Mouse (Mus musculus) hindbrain, embryonic 14.5 days (tissue): ENCODE data around the gene Pacsin1. TPM values are rescaled to one million over a fixed set of nuclear protein-coding genes. Genes with fewer than 3 reads are reported as not detected.
A peak's percentile ranks its signal among the peaks of the same experiment; 100 is the strongest.

Experiments used
- ATAC-seq: fragments of 200-750 bp; cut with Nextera tagmentation; 2 replicates; pipeline ENCODE4 v1.8.0; 2017; ENCODE audit warnings: moderate number of reproducible peaks, mild to moderate bottlenecking, moderate TSS enrichment, moderate library complexity; ENCODE audit not compliant: low FRiP score
- DNase-seq: peaks from one replicate; pipeline ENCODE4 v3.0.0-alpha.2; 2015; ENCODE audit warnings: low spot score
- H3K27ac ChIP-seq: fragments of 300-500 bp; sonication (generic); 2 replicates; pipeline ENCODE4 v1.5.1; 2014; ENCODE audit warnings: mild to moderate bottlenecking, moderate library complexity
- H3K27me3 ChIP-seq: fragments of 300-500 bp; sonication (generic); 2 replicates; pipeline ENCODE4 v1.6.1; 2014; ENCODE audit warnings: mild to moderate bottlenecking, low read length, mixed read lengths; ENCODE audit not compliant: control insufficient read depth, insufficient read depth
- H3K36me3 ChIP-seq: fragments of 300-500 bp; sonication (generic); replicated peaks from 2 replicates; pipeline ENCODE4 v1.6.1; 2014; ENCODE audit not compliant: control insufficient read depth, insufficient read depth
- H3K4me1 ChIP-seq: fragments of 300-500 bp; sonication (generic); replicated peaks from 2 replicates; pipeline ENCODE4 v1.6.1; 2014; ENCODE audit warnings: antibody characterized with exemption, low read length, mixed read lengths; ENCODE audit not compliant: control insufficient read depth, insufficient read depth
- H3K4me2 ChIP-seq: fragments of 300-500 bp; sonication (generic); replicated peaks from 2 replicates; pipeline ENCODE4 v1.6.1; 2014; ENCODE audit warnings: mild to moderate bottlenecking, moderate library complexity
- H3K4me3 ChIP-seq: fragments of 300-500 bp; sonication (generic); replicated peaks from 2 replicates; pipeline ENCODE4 v1.5.1; 2014; ENCODE audit warnings: mild to moderate bottlenecking, low read length
- H3K9ac ChIP-seq: fragments of 300-500 bp; sonication (generic); 2 replicates; pipeline ENCODE4 v1.6.1; 2014
- H3K9me3 ChIP-seq: fragments of 300-500 bp; sonication (generic); 2 replicates; pipeline ENCODE4 v1.6.1; 2016; ENCODE audit warnings: low read length; ENCODE audit not compliant: control insufficient read depth
- WGBS: fragments of 180-500 bp; shearing (Covaris S2); extraction: QIAGEN DNeasy Blood & Tissue Kit; methylation state at CpG from one replicate; pipeline ENCODE4 v1.1.7; 2014; 5-methylcytosine and 5-hydroxymethylcytosine counted together
- polyA plus RNA-seq: library from polyadenylated mRNA; unstranded; fragments of >200 nt; fragmentation: Nextera tagmentation; extraction: Ambion mirVana; gene quantifications from 2 replicates; pipeline ENCODE4 v1.2.1, GENCODE M21; 2014

Gene Pacsin1
- polyA plus RNA-seq, result 44.5 and 51.7 TPM in 2 replicates

GRCm38 (mm10) chr17:27655089-27656010, at the start of gene Pacsin1:
Pacsin1 (plus strand) TSS chr17:27655509.
- 1% methylated on average over 46 of the region's 65 CpGs for WGBS
- Histone ChIP-seq H3K9ac (peak within 1 kb of the TSS; percentile 82), H3K9me3 (no peaks in the 10 kb centered on the region), H3K4me3 (peak within 1 kb of the TSS; percentile 75), H3K4me1 (peaks cover 10% of the 10 kb centered on the region; the same call in 1 of the 2 replicates), H3K27me3 (no peaks in the 10 kb centered on the region), H3K4me2 (peak within 1 kb of the TSS; percentile 83), H3K36me3 (no peaks in the 10 kb centered on the region), H3K27ac (peak within 1 kb of the TSS; percentile 62)
- DNase-seq, result peak; percentile 78
- peak; percentile 85 for ATAC-seq

- Histone ChIP-seq H3K4me3 (no peak overlapping the region), H3K4me2 (no peak overlapping the region), H3K9me3 (no peaks in the 10 kb centered on the region), H3K4me1 (peaks cover 16% of the 10 kb centered on the region), H3K9ac (no peak overlapping the region), H3K27ac (no peak overlapping the region), H3K27me3 (no peaks in the 10 kb centered on the region), H3K36me3 (peaks cover 5% of the 10 kb centered on the region)
- ATAC-seq, result no peak
- no peak for DNase-seq
- 89% methylated on average over 7 of the region's 7 CpGs for WGBS
These were observed 45.7 kb upstream of the Pacsin1 start for GRCm38 (mm10) chr17:27609576-27609975.

- 80% methylated on average over 10 of the region's 10 CpGs for WGBS
- H3K4me3 ChIP-seq, result no peak overlapping the region
- H3K36me3 ChIP-seq, result peaks cover 5% of the 10 kb centered on the region
- no peak overlapping the region for H3K4me2 ChIP-seq
- DNase-seq, result no peak
- peaks cover 14% of the 10 kb centered on the region; the same call in 1 of the 2 replicates for H3K4me1 ChIP-seq
- no peak overlapping the region for H3K9ac ChIP-seq
- no peaks in the 10 kb centered on the region for H3K9me3 ChIP-seq
- H3K27ac ChIP-seq, result no peak overlapping the region
- H3K27me3 ChIP-seq, result no peaks in the 10 kb centered on the region
- ATAC-seq, result no peak
These were observed 44.4 kb upstream of the Pacsin1 start for GRCm38 (mm10) chr17:27610679-27611518.

- no peaks in the 10 kb centered on the region for H3K27me3 ChIP-seq
- no peaks in the 10 kb centered on the region for H3K9me3 ChIP-seq
- peaks cover 5% of the 10 kb centered on the region for H3K36me3 ChIP-seq
- 71% methylated on average over 3 of the region's 3 CpGs for WGBS
- H3K9ac ChIP-seq, result no peak overlapping the region
- peaks cover 14% of the 10 kb centered on the region; the same call in 1 of the 2 replicates for H3K4me1 ChIP-seq
- H3K4me3 ChIP-seq, result no peak overlapping the region
- no peak overlapping the region for H3K4me2 ChIP-seq
- H3K27ac ChIP-seq, result no peak overlapping the region
- ATAC-seq (no peak), DNase-seq (no peak)
These were observed 43.8 kb upstream of the Pacsin1 start for GRCm38 (mm10) chr17:27611519-27611884.

- Histone ChIP-seq H3K4me2 (no peak overlapping the region), H3K9me3 (no peaks in the 10 kb centered on the region), H3K9ac (no peak overlapping the region), H3K27ac (no peak overlapping the region), H3K4me3 (no peak overlapping the region), H3K4me1 (peaks cover 14% of the 10 kb centered on the region; the same call in 1 of the 2 replicates), H3K36me3 (peaks cover 5% of the 10 kb centered on the region), H3K27me3 (no peaks in the 10 kb centered on the region)
- DNase-seq, result no peak
- no peak; the same call in 1 of the 2 replicates for ATAC-seq
- WGBS, result 85% methylated on average over 5 of the region's 5 CpGs
These were observed 43.3 kb upstream of the Pacsin1 start for GRCm38 (mm10) chr17:27611994-27612393.

GRCm38 (mm10) chr17:27613016-27613415, 42.3 kb upstream of the Pacsin1 start:
- H3K4me2 ChIP-seq, result no peak overlapping the region
- H3K27me3 ChIP-seq, result no peaks in the 10 kb centered on the region
- no peak for ATAC-seq
- H3K27ac ChIP-seq, result no peak overlapping the region
- peaks cover 14% of the 10 kb centered on the region; the same call in 1 of the 2 replicates for H3K4me1 ChIP-seq
- WGBS, result 75% methylated on average over 4 of the region's 4 CpGs
- H3K36me3 ChIP-seq, result peaks cover 4% of the 10 kb centered on the region
- H3K9ac ChIP-seq, result no peak overlapping the region
- H3K9me3 ChIP-seq, result no peaks in the 10 kb centered on the region
- no peak overlapping the region for H3K4me3 ChIP-seq
- DNase-seq, result no peak

GRCm38 (mm10) chr17:27615388-27615787, 39.9 kb upstream of the Pacsin1 start:
- WGBS, result 80% methylated on average over 7 of the region's 7 CpGs
- DNase-seq (no peak), ATAC-seq (no peak)
- H3K4me2 ChIP-seq, result no peak overlapping the region
- peaks cover 28% of the 10 kb centered on the region for H3K4me1 ChIP-seq
- no peak overlapping the region for H3K4me3 ChIP-seq
- H3K9me3 ChIP-seq, result no peaks in the 10 kb centered on the region
- no peak overlapping the region for H3K27ac ChIP-seq
- H3K9ac ChIP-seq, result no peak overlapping the region
- H3K27me3 ChIP-seq, result no peaks in the 10 kb centered on the region
- H3K36me3 ChIP-seq, result no peaks in the 10 kb centered on the region; the same call in 1 of the 2 replicates

- 34% methylated on average over 8 of the region's 8 CpGs for WGBS
- peak overlapping the region; percentile 99 for H3K27ac ChIP-seq
- no peaks in the 10 kb centered on the region for H3K9me3 ChIP-seq
- H3K4me3 ChIP-seq, result peak overlapping the region; percentile 82
- no peak for ATAC-seq
- H3K4me1 ChIP-seq, result peaks cover 32% of the 10 kb centered on the region
- no peak for DNase-seq
- H3K27me3 ChIP-seq, result no peaks in the 10 kb centered on the region
- H3K4me2 ChIP-seq, result peak overlapping the region; percentile 91
- H3K9ac ChIP-seq, result peak overlapping the region; percentile 100
- H3K36me3 ChIP-seq, result no peaks in the 10 kb centered on the region; the same call in 1 of the 2 replicates
These were observed 34.1 kb upstream of the Pacsin1 start for GRCm38 (mm10) chr17:27621161-27621560.
